Mouse (Mus musculus): ENCODE measurements around the gene Hnf4a. TPM values are rescaled to one million over a fixed set of nuclear protein-coding genes. Genes with fewer than 3 reads are reported as not detected.

Gene Hnf4a
- polyA plus RNA-seq, 1 experiment from 2014 or later = 90.5 TPM

DNA sequence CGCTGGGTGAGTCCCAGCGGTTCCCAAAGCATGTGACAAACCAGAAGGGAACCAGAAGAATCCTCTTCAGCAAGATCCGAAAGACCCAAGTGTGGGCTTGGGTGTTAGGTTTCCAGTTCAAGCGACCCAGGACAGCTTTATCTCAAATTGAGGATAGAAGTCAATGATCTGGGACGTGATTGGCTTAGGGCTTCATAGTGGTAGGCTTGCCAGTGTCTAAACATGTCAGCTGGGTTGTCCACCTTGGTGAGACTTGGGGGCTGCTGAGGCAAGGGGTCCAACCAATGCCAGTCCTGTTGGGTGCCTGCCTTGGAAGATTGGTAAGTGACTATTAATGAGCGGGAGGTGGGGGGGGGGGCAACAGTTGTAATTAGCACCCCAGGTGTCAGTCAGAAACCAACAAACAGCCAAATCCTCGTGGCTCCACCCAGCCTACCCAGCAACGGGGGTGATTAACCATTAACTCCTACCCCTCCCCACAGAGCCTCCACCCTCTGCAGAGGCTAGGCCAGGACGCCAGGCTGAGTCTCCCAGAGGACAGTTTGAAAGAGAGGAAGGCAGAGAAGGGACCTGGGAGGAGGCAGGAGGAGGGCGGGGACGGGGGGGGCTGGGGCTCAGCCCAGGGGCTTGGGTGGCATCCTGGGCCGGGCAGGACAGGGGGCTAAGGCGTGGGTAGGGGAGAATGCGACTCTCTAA lies 40.2 kb downstream of the Hnf4a start:
- H3K27ac ChIP-seq (ENCODE audit: low read depth) = no peak overlapping the region
- DNase-seq (ENCODE audit: low spot score) = no peak
- H3K4me2 ChIP-seq (ENCODE audit: low read length) = peak overlapping the region; percentile 33
- H3K36me3 ChIP-seq (ENCODE audit: control insufficient read depth, insufficient read depth, low read length) = 0 out of 2 replicates have a peak, but pooled peaks cover 3% of the 10 kb centered on the region
- H3K4me3 ChIP-seq (ENCODE audit: low read depth, low read length) = peak overlapping the region; percentile 12
- H3K4me1 ChIP-seq (replicated peaks; ENCODE audit: control insufficient read depth, insufficient read depth, low read length) = 0 out of 2 replicates have a peak, but pooled peaks cover 5% of the 10 kb centered on the region
- no peaks in the 10 kb centered on the region for H3K27me3 ChIP-seq (replicated peaks; ENCODE audit: control insufficient read depth, insufficient read depth, low read length)
- WGBS = 64% methylated on average over 14 of the region's 14 CpGs
- H3K9me3 ChIP-seq (ENCODE audit: control insufficient read depth, low read length) = no peaks in the 10 kb centered on the region
- ATAC-seq (replicated peaks; ENCODE audit: low FRiP score, low TSS enrichment, low read depth) = peak; percentile 77
- H3K9ac ChIP-seq (ENCODE audit: low read length) = no peak overlapping the region

DNA sequence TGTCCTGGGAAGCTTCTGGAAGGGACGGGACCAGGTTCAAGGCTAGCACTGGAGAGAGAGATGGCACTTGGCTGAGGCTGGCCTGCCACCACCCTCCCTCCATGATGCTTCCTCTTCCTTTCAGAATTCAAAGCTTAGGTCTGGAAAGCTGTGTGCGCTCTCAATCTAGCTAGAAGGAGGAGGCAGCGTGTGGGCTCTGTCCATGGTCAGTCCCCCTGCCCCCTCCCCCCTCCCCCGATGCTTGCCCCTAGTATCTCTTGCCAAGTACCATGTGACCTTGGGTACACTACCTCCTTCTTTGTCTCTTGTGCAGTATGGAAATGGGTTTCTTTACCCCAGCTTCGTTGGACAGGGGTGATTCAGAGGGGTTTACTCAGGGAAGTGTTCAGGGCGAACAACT lies 42.2 kb downstream of the Hnf4a start:
- Histone ChIP-seq H3K4me3 (ENCODE audit: low read depth, low read length) (no peak overlapping the region), H3K9me3 (ENCODE audit: control insufficient read depth, low read length) (no peaks in the 10 kb centered on the region), H3K4me1 (replicated peaks; ENCODE audit: control insufficient read depth, insufficient read depth, low read length) (0 out of 2 replicates have a peak, but pooled peaks cover 5% of the 10 kb centered on the region), H3K36me3 (ENCODE audit: control insufficient read depth, insufficient read depth, low read length) (no peaks in the 10 kb centered on the region), H3K9ac (ENCODE audit: low read length) (no peak overlapping the region), H3K27me3 (replicated peaks; ENCODE audit: control insufficient read depth, insufficient read depth, low read length) (no peaks in the 10 kb centered on the region), H3K4me2 (ENCODE audit: low read length) (peak overlapping the region; percentile 33), H3K27ac (ENCODE audit: low read depth) (no peak overlapping the region)
- no peak for ATAC-seq (replicated peaks; ENCODE audit: low FRiP score, low TSS enrichment, low read depth)
- DNase-seq (ENCODE audit: low spot score) = no peak
- 61% methylated on average over 6 of the region's 6 CpGs for WGBS

DNA sequence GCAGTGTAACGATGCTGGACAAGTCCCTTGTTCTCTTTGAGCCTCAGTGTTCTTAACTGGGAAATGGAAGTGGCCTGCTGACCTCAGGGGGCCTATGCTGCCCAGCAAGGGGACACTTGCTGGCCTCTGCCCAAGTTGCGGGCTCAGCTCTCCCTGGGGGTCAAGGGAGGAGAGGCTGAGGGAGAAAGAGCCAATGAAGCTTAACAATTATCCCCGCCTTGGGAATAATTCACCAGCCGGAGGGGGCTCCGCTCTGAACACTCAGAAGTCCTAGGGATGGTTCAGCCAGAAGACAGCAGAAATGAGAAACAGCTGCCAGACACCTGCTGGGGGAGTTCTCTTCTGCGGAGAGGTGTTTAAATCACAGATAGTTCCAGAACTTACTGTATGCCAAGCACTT lies 43.2 kb downstream of the Hnf4a start:
- 46% methylated on average over 6 of the region's 6 CpGs for WGBS
- H3K9ac ChIP-seq (ENCODE audit: low read length) = no peak overlapping the region
- no peak for ATAC-seq (replicated peaks; ENCODE audit: low FRiP score, low TSS enrichment, low read depth)
- no peak overlapping the region for H3K27ac ChIP-seq (ENCODE audit: low read depth)
- no peak overlapping the region; the same call in 1 of the 2 replicates for H3K4me2 ChIP-seq (ENCODE audit: low read length)
- H3K4me3 ChIP-seq (ENCODE audit: low read depth, low read length) = no peak overlapping the region
- no peaks in the 10 kb centered on the region for H3K36me3 ChIP-seq (ENCODE audit: control insufficient read depth, insufficient read depth, low read length)
- 0 out of 2 replicates have a peak, but pooled peaks cover 5% of the 10 kb centered on the region for H3K4me1 ChIP-seq (replicated peaks; ENCODE audit: control insufficient read depth, insufficient read depth, low read length)
- no peaks in the 10 kb centered on the region for H3K27me3 ChIP-seq (replicated peaks; ENCODE audit: control insufficient read depth, insufficient read depth, low read length)
- DNase-seq (ENCODE audit: low spot score) = no peak
- H3K9me3 ChIP-seq (ENCODE audit: control insufficient read depth, low read length) = no peaks in the 10 kb centered on the region

DNA sequence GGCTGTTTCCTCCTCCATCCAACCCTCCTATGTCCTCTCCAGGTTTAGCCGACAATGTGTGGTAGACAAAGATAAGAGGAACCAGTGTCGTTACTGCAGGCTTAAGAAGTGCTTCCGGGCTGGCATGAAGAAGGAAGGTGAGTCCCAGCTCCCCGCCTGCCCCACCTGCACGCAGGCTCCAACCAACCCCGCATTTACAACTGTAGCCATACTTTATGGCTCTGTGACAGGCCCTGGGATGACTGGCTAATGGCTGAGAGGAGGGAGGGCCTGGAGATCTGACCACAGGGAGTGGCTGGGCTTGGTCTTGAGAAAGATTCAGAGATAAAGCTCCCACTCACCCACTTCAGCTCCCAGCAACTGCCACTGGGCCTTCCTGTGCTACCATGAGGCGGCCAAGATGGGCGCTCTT lies 45.9 kb downstream of the Hnf4a start:
- Histone ChIP-seq H3K4me1 (replicated peaks; ENCODE audit: control insufficient read depth, insufficient read depth, low read length) (0 out of 2 replicates have a peak, but pooled peaks cover 5% of the 10 kb centered on the region), H3K9ac (ENCODE audit: low read length) (no peak overlapping the region), H3K4me2 (ENCODE audit: low read length) (no peak overlapping the region), H3K36me3 (ENCODE audit: control insufficient read depth, insufficient read depth, low read length) (no peaks in the 10 kb centered on the region), H3K9me3 (ENCODE audit: control insufficient read depth, low read length) (no peaks in the 10 kb centered on the region), H3K4me3 (ENCODE audit: low read depth, low read length) (no peak overlapping the region), H3K27ac (ENCODE audit: low read depth) (peak overlapping the region; percentile 52; the same call in 1 of the 2 replicates), H3K27me3 (replicated peaks; ENCODE audit: control insufficient read depth, insufficient read depth, low read length) (no peaks in the 10 kb centered on the region)
- peak; percentile 86 for ATAC-seq (replicated peaks; ENCODE audit: low FRiP score, low TSS enrichment, low read depth)
- DNase-seq (ENCODE audit: low spot score) = no peak
- WGBS = 44% methylated on average over 8 of the region's 8 CpGs

DNA sequence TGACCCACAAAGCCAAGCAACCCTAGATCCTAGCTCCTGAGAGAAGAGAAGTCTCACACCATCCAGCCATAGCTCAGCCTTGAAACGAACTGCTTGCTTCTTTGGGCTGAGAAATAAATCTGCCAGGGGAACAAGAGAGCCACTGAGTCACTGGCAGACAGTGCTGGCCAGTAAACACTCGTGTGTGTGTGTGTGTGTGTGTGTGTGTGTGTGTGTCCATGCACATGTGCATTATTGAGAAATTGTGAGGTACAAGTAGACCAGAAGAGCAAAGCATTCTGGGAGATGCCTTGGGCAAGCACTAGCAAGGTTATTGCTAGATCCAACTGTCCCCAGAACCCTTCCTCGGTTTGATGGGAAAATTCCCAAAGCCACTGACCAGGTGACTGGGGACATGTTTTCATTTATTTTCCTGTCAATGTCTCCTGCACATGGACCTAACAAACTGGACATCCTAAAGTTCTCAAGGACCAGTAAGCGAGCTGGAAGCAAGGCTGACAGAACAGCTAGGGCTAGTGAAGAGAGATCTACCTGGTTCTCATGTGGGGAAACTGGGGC lies 47.9 kb downstream of the Hnf4a start:
- 66% methylated on average over 4 of the region's 4 CpGs for WGBS
- no peak for ATAC-seq (replicated peaks; ENCODE audit: low FRiP score, low TSS enrichment, low read depth)
- H3K9ac ChIP-seq (ENCODE audit: low read length) = no peak overlapping the region

DNA sequence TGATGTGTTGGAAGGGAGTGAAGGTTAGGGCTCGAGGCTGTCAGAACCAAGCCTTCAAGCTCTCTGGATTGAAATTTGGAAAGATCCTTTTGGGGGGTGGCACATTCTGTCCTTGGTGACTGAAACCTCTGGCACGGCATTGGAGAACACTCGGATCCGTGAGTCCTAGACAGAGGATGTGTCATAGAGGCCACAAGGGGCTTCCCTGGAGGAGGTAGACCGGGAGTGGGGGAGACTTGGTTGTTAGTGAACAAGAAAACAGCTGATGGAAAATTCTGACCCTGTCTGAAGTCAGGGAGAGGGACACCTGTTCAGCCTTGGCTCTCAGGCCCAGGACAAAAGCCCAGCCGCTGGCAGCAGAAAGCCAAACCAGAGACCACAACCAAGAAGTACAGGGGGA lies 48.4 kb downstream of the Hnf4a start:
- DNase-seq (ENCODE audit: low spot score) (no peak), ATAC-seq (replicated peaks; ENCODE audit: low FRiP score, low TSS enrichment, low read depth) (no peak)
- Histone ChIP-seq H3K4me1 (replicated peaks; ENCODE audit: control insufficient read depth, insufficient read depth, low read length) (0 out of 2 replicates have a peak, but pooled peaks cover under 1% of the 10 kb centered on the region), H3K9me3 (ENCODE audit: control insufficient read depth, low read length) (no peaks in the 10 kb centered on the region), H3K4me2 (ENCODE audit: low read length) (no peak overlapping the region), H3K4me3 (ENCODE audit: low read depth, low read length) (no peak overlapping the region), H3K9ac (ENCODE audit: low read length) (no peak overlapping the region), H3K36me3 (ENCODE audit: control insufficient read depth, insufficient read depth, low read length) (no peaks in the 10 kb centered on the region), H3K27ac (ENCODE audit: low read depth) (peak overlapping the region; percentile 51), H3K27me3 (replicated peaks; ENCODE audit: control insufficient read depth, insufficient read depth, low read length) (no peaks in the 10 kb centered on the region)
- WGBS = 63% methylated on average over 6 of the region's 6 CpGs

More for the DNA sequence above, 47.9 kb downstream of the Hnf4a start:
- Histone ChIP-seq H3K27me3 (replicated peaks; ENCODE audit: control insufficient read depth, insufficient read depth, low read length) (no peaks in the 10 kb centered on the region), H3K4me1 (replicated peaks; ENCODE audit: control insufficient read depth, insufficient read depth, low read length) (0 out of 2 replicates have a peak, but pooled peaks cover 5% of the 10 kb centered on the region), H3K9me3 (ENCODE audit: control insufficient read depth, low read length) (no peaks in the 10 kb centered on the region), H3K36me3 (ENCODE audit: control insufficient read depth, insufficient read depth, low read length) (no peaks in the 10 kb centered on the region), H3K4me2 (ENCODE audit: low read length) (no peak overlapping the region), H3K4me3 (ENCODE audit: low read depth, low read length) (no peak overlapping the region), H3K27ac (ENCODE audit: low read depth) (no peak overlapping the region)
- DNase-seq (ENCODE audit: low spot score) = no peak

DNA sequence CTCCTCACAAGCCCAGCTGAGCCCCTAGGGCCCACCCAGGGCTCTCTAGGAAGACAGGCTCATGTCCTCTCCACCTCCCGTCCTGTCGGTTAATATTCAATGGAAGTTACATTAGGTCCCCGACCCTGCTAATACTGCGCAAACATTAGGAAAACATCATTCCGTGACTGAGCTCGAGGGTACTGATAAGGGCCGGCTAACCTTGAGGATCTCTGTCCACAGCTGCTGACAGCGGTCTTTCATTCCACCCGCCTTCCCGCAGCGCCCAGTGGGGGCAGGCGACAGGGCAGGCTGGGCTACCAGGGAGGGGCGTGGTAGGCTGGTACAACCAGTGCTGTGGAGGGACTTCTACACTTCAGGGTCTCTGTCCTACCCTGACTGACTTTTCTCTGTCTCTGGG lies 48.8 kb downstream of the Hnf4a start:
- H3K4me3 ChIP-seq (ENCODE audit: low read depth, low read length) = no peak overlapping the region
- H3K9ac ChIP-seq (ENCODE audit: low read length) = no peak overlapping the region
- no peaks in the 10 kb centered on the region for H3K4me1 ChIP-seq (replicated peaks; ENCODE audit: control insufficient read depth, insufficient read depth, low read length)
- DNase-seq (ENCODE audit: low spot score) = no peak
- no peaks in the 10 kb centered on the region for H3K27me3 ChIP-seq (replicated peaks; ENCODE audit: control insufficient read depth, insufficient read depth, low read length)
- ATAC-seq (replicated peaks; ENCODE audit: low FRiP score, low TSS enrichment, low read depth) = peak; percentile 66
- no peak overlapping the region for H3K4me2 ChIP-seq (ENCODE audit: low read length)
- H3K36me3 ChIP-seq (ENCODE audit: control insufficient read depth, insufficient read depth, low read length) = no peaks in the 10 kb centered on the region
- H3K9me3 ChIP-seq (ENCODE audit: control insufficient read depth, low read length) = no peaks in the 10 kb centered on the region
- WGBS = 55% methylated on average over 13 of the region's 13 CpGs
- peak overlapping the region; percentile 51 for H3K27ac ChIP-seq (ENCODE audit: low read depth)

DNA sequence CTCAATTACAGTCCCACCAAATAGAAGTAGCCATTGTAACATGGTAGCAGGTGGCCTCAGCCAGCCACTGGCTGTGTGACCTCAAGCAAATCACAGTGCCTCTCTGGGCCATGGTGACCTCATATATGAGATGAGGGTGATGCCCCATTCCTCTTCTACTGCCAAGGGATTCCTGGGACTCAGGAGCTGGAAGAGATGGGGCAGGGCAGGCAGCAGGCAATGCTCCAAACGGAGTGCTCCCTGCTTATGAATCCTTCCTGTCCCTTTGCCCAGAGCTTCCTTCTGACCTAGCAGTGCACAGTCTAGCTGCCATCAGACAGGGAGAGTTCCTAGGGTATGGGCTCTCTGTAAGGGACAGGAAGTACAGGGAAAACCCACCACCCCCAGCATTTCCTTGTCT lies 51.9 kb downstream of the Hnf4a start:
- no peaks in the 10 kb centered on the region for H3K27me3 ChIP-seq (replicated peaks; ENCODE audit: control insufficient read depth, insufficient read depth, low read length)
- H3K27ac ChIP-seq (ENCODE audit: low read depth) = no peak overlapping the region
- H3K36me3 ChIP-seq (ENCODE audit: control insufficient read depth, insufficient read depth, low read length) = 0 out of 2 replicates have a peak, but pooled peaks cover 7% of the 10 kb centered on the region
- H3K4me2 ChIP-seq (ENCODE audit: low read length) = no peak overlapping the region
- no peak overlapping the region for H3K4me3 ChIP-seq (ENCODE audit: low read depth, low read length)
- DNase-seq (ENCODE audit: low spot score) (no peak), ATAC-seq (replicated peaks; ENCODE audit: low FRiP score, low TSS enrichment, low read depth) (no peak)
- H3K4me1 ChIP-seq (replicated peaks; ENCODE audit: control insufficient read depth, insufficient read depth, low read length) = no peaks in the 10 kb centered on the region
- H3K9me3 ChIP-seq (ENCODE audit: control insufficient read depth, low read length) = no peaks in the 10 kb centered on the region
- no peak overlapping the region for H3K9ac ChIP-seq (ENCODE audit: low read length)
- WGBS = 70% methylated on average over 1 of the region's 1 CpGs

Data from intestine, embryonic 14.5 days (tissue).